Mouse (Mus musculus): ENCODE data around the gene Abat. TPM values are rescaled to one million over a fixed set of nuclear protein-coding genes. Genes with fewer than 3 reads are reported as not detected.
A peak's percentile ranks its signal among the peaks of the same experiment; 100 is the strongest.

The Abat gene
- total RNA-seq, 2 experiments from 2014 or later, result 134 to 137 TPM

- Histone ChIP-seq H3K27ac (peak overlapping the region; percentile 33; the same call in 1 of the 2 replicates), H3K4me3 (no peak overlapping the region)
- no peak for TF ChIP-seq CTCF (conservative IDR thresholded peaks at IDR 0.05)
- DNase-seq (ENCODE audit: low spot score in 2 of 2), result peak in 1 of 2 experiments; percentile 46
Observed at GRCm38 (mm10) chr16:8663606-8664539, 150.6 kb downstream of the Abat start.

DNA sequence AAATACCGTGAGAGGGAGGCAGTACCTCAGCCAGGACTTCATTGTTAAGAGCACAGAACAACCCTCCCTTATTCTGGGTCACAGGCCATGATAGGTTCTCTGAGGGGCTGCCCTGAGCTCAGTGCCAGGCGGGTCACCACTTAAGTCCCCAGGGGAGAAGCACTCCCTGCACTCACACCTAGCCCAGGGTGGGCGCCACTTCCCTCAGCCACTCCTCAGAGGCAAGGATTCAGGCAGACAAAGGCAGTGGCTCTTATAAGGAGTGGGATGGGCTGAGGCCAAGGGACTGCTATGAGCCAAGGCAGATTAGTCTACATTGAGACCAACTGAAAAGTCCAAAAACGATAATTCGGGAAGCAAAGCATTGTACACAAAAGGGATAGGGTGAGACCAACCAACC, 152.1 kb downstream of the Abat start:
- TF ChIP-seq CTCF (conservative IDR thresholded peaks at IDR 0.05), result no peak
- Histone ChIP-seq H3K27ac (no peak overlapping the region), H3K4me3 (no peak overlapping the region)
- DNase-seq (ENCODE audit: low spot score in 2 of 2), result no peak

DNA sequence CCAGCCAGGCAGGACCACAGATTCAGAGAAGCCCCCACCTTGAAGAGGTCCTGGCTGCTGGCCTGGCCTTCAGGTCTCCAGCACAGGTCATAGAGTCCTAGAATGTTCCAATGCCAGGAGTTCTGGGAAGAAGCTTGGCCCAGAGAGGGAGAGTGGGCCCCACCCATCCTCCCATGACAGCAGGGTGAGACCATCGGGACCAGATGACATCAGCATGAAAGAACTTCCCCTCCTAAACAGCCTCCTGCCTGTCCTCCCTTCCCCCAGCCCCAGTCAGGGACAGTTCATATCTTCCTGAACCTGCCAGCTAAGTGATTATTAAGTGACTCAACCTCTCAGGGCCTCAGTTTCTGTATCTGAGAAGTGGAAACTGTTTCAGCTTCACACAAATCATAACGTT, 153.2 kb downstream of the Abat start:
- H3K27ac ChIP-seq, result 0 out of 2 replicates have a peak overlapping the region, but pooled peaks have one; percentile 18
- no peak for DNase-seq (ENCODE audit: low spot score in 2 of 2)
- no peak overlapping the region for H3K4me3 ChIP-seq
- no peak for TF ChIP-seq CTCF (conservative IDR thresholded peaks at IDR 0.05)

DNA sequence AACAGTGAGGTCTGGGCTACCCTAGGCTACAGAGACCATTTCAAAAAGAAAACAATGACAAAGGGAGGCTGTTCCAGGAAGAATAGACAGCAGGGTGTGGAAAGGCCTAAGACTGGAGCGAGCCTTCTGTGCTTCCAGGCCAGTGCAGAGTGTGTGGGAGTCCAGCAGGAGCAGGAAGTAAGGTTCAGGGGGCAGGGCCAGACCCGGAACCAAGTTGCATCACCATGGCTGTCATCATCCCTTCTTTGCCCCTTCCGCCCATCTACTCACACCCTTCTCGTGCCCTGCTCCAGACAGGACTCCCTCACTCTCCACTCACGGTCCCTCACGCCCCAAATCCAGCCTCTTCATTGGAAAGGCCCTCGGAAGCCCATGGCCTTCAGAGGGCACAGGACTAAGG, 154.0 kb downstream of the Abat start:
- TF ChIP-seq CTCF (conservative IDR thresholded peaks at IDR 0.05), result no peak
- no peak overlapping the region for H3K27ac ChIP-seq
- no peak for DNase-seq (ENCODE audit: low spot score in 2 of 2)
- no peak overlapping the region for H3K4me3 ChIP-seq

DNA sequence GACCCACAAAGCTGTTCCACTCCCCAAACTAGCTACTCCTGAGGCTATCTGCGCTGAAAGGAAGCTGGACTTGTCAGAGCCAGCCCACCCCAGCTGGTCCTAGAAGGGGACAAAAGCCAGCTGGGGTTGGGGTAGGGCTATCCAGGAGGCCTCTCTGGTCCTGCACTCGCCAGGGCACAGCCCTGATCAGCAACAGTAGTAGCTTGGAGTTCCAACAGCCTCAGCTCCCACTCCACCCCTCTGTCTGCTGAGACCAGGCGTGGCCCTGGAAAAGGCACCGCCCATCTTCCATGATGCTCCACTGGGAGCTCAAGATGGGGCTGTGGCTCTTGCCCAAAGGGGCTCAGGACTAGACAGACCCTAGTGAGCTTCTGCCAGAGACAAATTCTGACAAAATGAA, 154.6 kb downstream of the Abat start:
- DNase-seq (ENCODE audit: low spot score in 2 of 2), result no peak
- TF ChIP-seq CTCF (conservative IDR thresholded peaks at IDR 0.05), result no peak
- Histone ChIP-seq H3K4me3 (no peak overlapping the region), H3K27ac (no peak overlapping the region)

- no peak for TF ChIP-seq CTCF (conservative IDR thresholded peaks at IDR 0.05)
- peak overlapping the region; percentile 59; the same call in 1 of the 2 replicates for H3K27ac ChIP-seq
- DNase-seq (ENCODE audit: low spot score in 2 of 2), result no peak
- no peak overlapping the region for H3K4me3 ChIP-seq
Observed at GRCm38 (mm10) chr16:8668386-8668785, 155.2 kb downstream of the Abat start.

- H3K27ac ChIP-seq, result peak overlapping the region; percentile 59; the same call in 1 of the 2 replicates
- no peak for DNase-seq (ENCODE audit: low spot score in 2 of 2)
- H3K4me3 ChIP-seq, result peak overlapping the region; percentile 22; the same call in 1 of the 2 replicates
- no peak for TF ChIP-seq CTCF (conservative IDR thresholded peaks at IDR 0.05)
Observed at GRCm38 (mm10) chr16:8669432-8669831, 156.2 kb downstream of the Abat start.

GRCm38 (mm10) chr16:8670041-8671035, 157.1 kb downstream of the Abat start:
- peak overlapping the region; percentile 81; the same call in 1 of the 2 replicates for H3K27ac ChIP-seq
- no peak for TF ChIP-seq CTCF (conservative IDR thresholded peaks at IDR 0.05)
- no peak for DNase-seq (ENCODE audit: low spot score in 2 of 2)
- peak overlapping the region; percentile 55 for H3K4me3 ChIP-seq

Small RNA genes within 50 kb of the gene (microRNA-seq; reads per million reads assigned to microRNA genes)
- 0 reads per million in 2 experiments for gene Gm22137

Other genes with a start within 250 kb of the Abat start
- 1 to 10 TPM; 5.0 to 5.2 TPM for gene Tmem114, start 88.3 kb upstream of the Abat start, total RNA-seq (2021)
- gene Mettl22, start 42.6 kb upstream of the Abat start, total RNA-seq (2021), result 10 to 100 TPM; 27.2 to 30.7 TPM
- 10 to 100 TPM; 34.9 to 35.9 TPM for gene Pmm2, start 124.2 kb downstream of the Abat start, total RNA-seq (2021)
- gene Tmem186, start 124.3 kb downstream of the Abat start, total RNA-seq (2021), result 10 to 100 TPM; 12.4 to 13.4 TPM
- 10 to 100 TPM; 22.1 to 22.4 TPM for gene Carhsp1, start 158.7 kb downstream of the Abat start, total RNA-seq (2021)
- gene Gm5767, start 167.3 kb downstream of the Abat start, total RNA-seq (2021), result not detected